30 mouse cellular contexts compared by ENCODE assay signal in genomic region chr6:114982671-114983070, GRCm38 (mm10). TPM values are rescaled to one million over a fixed set of nuclear protein-coding genes. Genes with fewer than 3 reads are reported as not detected.
DNase-seq lines count a peak whose midpoint lies in the region; ATAC-seq and TF ChIP-seq lines count a peak whose summit lies in the region.
"Had no signal": no experiment of that assay in that cellular context is flagged by ENCODE, and none has a peak within 500 bp of the region (broad histone marks: within the 10 kb centered on the region; RNA-seq: fewer than 3 reads in every experiment).

No protein-coding gene starts in this region.

- no peaks in the 10 kb centered on the region for H3K9me3 ChIP-seq in kidney, postnatal 0 days (replicated peaks; ENCODE audit: low read length)
- H3K9me3 ChIP-seq in kidney, embryonic 16.5 days (ENCODE audit: low read length): no peaks in the 10 kb centered on the region
- no peaks in the 10 kb centered on the region for H3K9me3 ChIP-seq in intestine, embryonic 16.5 days (ENCODE audit: control insufficient read depth, low read length)
- H3K9me3 ChIP-seq in stomach, embryonic 15.5 days: no peaks in the 10 kb centered on the region
- H3K9me3 ChIP-seq: embryonic facial prominence, embryonic 10.5 days; embryonic facial prominence, embryonic 13.5 days; forebrain, embryonic 12.5 days; forebrain, embryonic 15.5 days; G1E; heart, embryonic 12.5 days; heart, embryonic 15.5 days; hindbrain, embryonic 10.5 days; hindbrain, embryonic 13.5 days had no signal

- DNase-seq in kidney, postnatal 0 days (ENCODE audit: low spot score): no peak
- DNase-seq in layer of hippocampus, postnatal 14 days (ENCODE audit: low spot score in 2 of 2): no peak
- DNase-seq in embryo, embryonic 10.5 days (ENCODE audit: low spot score): no peak
- DNase-seq: adrenal gland, postnatal 10 days; adrenal gland, postnatal 36 days; B cell, adult 2 months; cerebellum, adult 2 months; cerebellum, adult 9-11 months; cerebellum, postnatal 25 days; embryo, embryonic 11 days; gastrocnemius, postnatal 25 days; heart, adult 18-20 months; heart, postnatal 10 days; heart, postnatal 36 days had no signal

- no peak for ATAC-seq in kidney, postnatal 0 days (replicated peaks; ENCODE audit: low FRiP score, low read depth)
- ATAC-seq in kidney, embryonic 16.5 days (ENCODE audit: low FRiP score, low TSS enrichment): no peak
- ATAC-seq in intestine, embryonic 16.5 days: peak; percentile 71; the same call in 1 of the 2 replicates
- ATAC-seq in stomach, embryonic 15.5 days (ENCODE audit: insufficient read depth, low FRiP score, low read depth): peak; percentile 76; the same call in 1 of the 2 replicates
- ATAC-seq: forebrain, embryonic 15.5 days; hindbrain, embryonic 16.5 days had no signal

- no peaks in the 10 kb centered on the region for H3K36me3 ChIP-seq in kidney, postnatal 0 days (ENCODE audit: insufficient read depth, low read length)
- no peaks in the 10 kb centered on the region for H3K36me3 ChIP-seq in kidney, embryonic 16.5 days (ENCODE audit: insufficient read depth, low read length)
- H3K36me3 ChIP-seq in intestine, embryonic 16.5 days (ENCODE audit: control insufficient read depth, insufficient read depth, low read length): no peaks in the 10 kb centered on the region
- H3K36me3 ChIP-seq in stomach, embryonic 15.5 days: no peaks in the 10 kb centered on the region
- H3K36me3 ChIP-seq: embryonic facial prominence, embryonic 10.5 days; embryonic facial prominence, embryonic 13.5 days; forebrain, embryonic 12.5 days; forebrain, embryonic 15.5 days; G1E; heart, embryonic 12.5 days; heart, embryonic 15.5 days; hindbrain, embryonic 10.5 days; hindbrain, embryonic 13.5 days had no signal

- H3K4me1 ChIP-seq in kidney, postnatal 0 days (replicated peaks; ENCODE audit: insufficient read depth, low read length): no peaks in the 10 kb centered on the region
- H3K4me1 ChIP-seq in kidney, embryonic 16.5 days (ENCODE audit: insufficient read depth, low read length): no peaks in the 10 kb centered on the region
- H3K4me1 ChIP-seq in intestine, embryonic 16.5 days (ENCODE audit: control insufficient read depth, insufficient read depth, low read length): no peaks in the 10 kb centered on the region
- no peaks in the 10 kb centered on the region for H3K4me1 ChIP-seq in stomach, embryonic 15.5 days
- H3K4me1 ChIP-seq: forebrain, embryonic 12.5 days; forebrain, embryonic 15.5 days; heart, embryonic 12.5 days; heart, embryonic 15.5 days; hindbrain, embryonic 10.5 days; hindbrain, embryonic 13.5 days had no signal

- no peak for TF ChIP-seq CTCF in kidney, postnatal 0 days (IDR thresholded peaks at IDR 0.05; ENCODE audit: low read depth)

- WGBS in kidney, postnatal 0 days: 55% methylated on average over 7 of the region's 7 CpGs
- 68% methylated on average over 7 of the region's 7 CpGs for WGBS in kidney, embryonic 16.5 days
- WGBS in intestine, embryonic 16.5 days: 51% methylated on average over 7 of the region's 7 CpGs
- WGBS in stomach, embryonic 15.5 days: 59% methylated on average over 7 of the region's 7 CpGs

- H3K4me2 ChIP-seq in kidney, postnatal 0 days (ENCODE audit: low read length): no peak overlapping the region
- no peak overlapping the region for H3K4me2 ChIP-seq in kidney, embryonic 16.5 days (replicated peaks; ENCODE audit: low read depth, low read length)
- H3K4me2 ChIP-seq in intestine, embryonic 16.5 days (ENCODE audit: low read depth, low read length): no peak overlapping the region
- no peak overlapping the region for H3K4me2 ChIP-seq in stomach, embryonic 15.5 days
- H3K4me2 ChIP-seq: embryonic facial prominence, embryonic 13.5 days; forebrain, embryonic 12.5 days; forebrain, embryonic 15.5 days; heart, embryonic 12.5 days; heart, embryonic 15.5 days; hindbrain, embryonic 13.5 days had no signal

- no peaks in the 10 kb centered on the region for H3K27me3 ChIP-seq in kidney, postnatal 0 days (ENCODE audit: insufficient read depth, low read length)
- H3K27me3 ChIP-seq in kidney, embryonic 16.5 days (ENCODE audit: insufficient read depth, low read length): no peaks in the 10 kb centered on the region
- H3K27me3 ChIP-seq in intestine, embryonic 16.5 days (replicated peaks; ENCODE audit: control insufficient read depth, insufficient read depth, low read length): no peaks in the 10 kb centered on the region
- H3K27me3 ChIP-seq in stomach, embryonic 15.5 days (replicated peaks): no peaks in the 10 kb centered on the region
- H3K27me3 ChIP-seq: CH12.LX; embryonic facial prominence, embryonic 13.5 days; forebrain, embryonic 12.5 days; forebrain, embryonic 15.5 days; heart, embryonic 15.5 days; hindbrain, embryonic 13.5 days; Patski had no signal

- 0 out of 2 replicates have a peak overlapping the region, but pooled peaks have one; percentile 31 for H3K27ac ChIP-seq in kidney, postnatal 0 days
- H3K27ac ChIP-seq in kidney, embryonic 16.5 days (ENCODE audit: low read length): no peak overlapping the region
- no peak overlapping the region for H3K27ac ChIP-seq in intestine, embryonic 16.5 days (ENCODE audit: low read length)
- no peak overlapping the region for H3K27ac ChIP-seq in stomach, embryonic 15.5 days
- H3K27ac ChIP-seq: embryonic facial prominence, embryonic 10.5 days; embryonic facial prominence, embryonic 13.5 days; forebrain, embryonic 12.5 days; forebrain, embryonic 15.5 days; heart, embryonic 15.5 days; hindbrain, embryonic 10.5 days; hindbrain, embryonic 13.5 days had no signal

- no peak overlapping the region for H3K9ac ChIP-seq in kidney, postnatal 0 days (ENCODE audit: low read depth, low read length)
- no peak overlapping the region for H3K9ac ChIP-seq in kidney, embryonic 16.5 days (replicated peaks; ENCODE audit: low read length)
- H3K9ac ChIP-seq in intestine, embryonic 16.5 days (ENCODE audit: low read depth, low read length): no peak overlapping the region
- no peak overlapping the region for H3K9ac ChIP-seq in stomach, embryonic 15.5 days
- H3K9ac ChIP-seq: embryonic facial prominence, embryonic 13.5 days; forebrain, embryonic 12.5 days; forebrain, embryonic 15.5 days; heart, embryonic 12.5 days; heart, embryonic 15.5 days; hindbrain, embryonic 13.5 days had no signal

- no peak overlapping the region for H3K4me3 ChIP-seq in kidney, postnatal 0 days (replicated peaks; ENCODE audit: low read depth, low read length)
- no peak overlapping the region for H3K4me3 ChIP-seq in kidney, embryonic 16.5 days (ENCODE audit: low read length)
- no peak overlapping the region for H3K4me3 ChIP-seq in intestine, embryonic 16.5 days (ENCODE audit: low read length)
- H3K4me3 ChIP-seq in stomach, embryonic 15.5 days (replicated peaks): no peak overlapping the region
- H3K4me3 ChIP-seq: embryonic facial prominence, embryonic 10.5 days; embryonic facial prominence, embryonic 13.5 days; erythroblast, embryonic 14.5 days; forebrain, embryonic 12.5 days; forebrain, embryonic 15.5 days; heart, embryonic 12.5 days; heart, embryonic 15.5 days; hindbrain, embryonic 10.5 days; hindbrain, embryonic 13.5 days had no signal

RNA-seq across cellular contexts. Expression of gene Vgll4, which starts 12.9 kb away (rescaled TPM):
- 97.2 and 99.7 TPM in 2 replicates for polyA plus RNA-seq in kidney, postnatal 0 days (2015; fragmentation: Nextera tagmentation; extraction: Ambion mirVana)
- 114 and 123 TPM in 2 replicates for polyA plus RNA-seq in kidney, embryonic 16.5 days (2015; fragmentation: Nextera tagmentation; extraction: Ambion mirVana)
- polyA plus RNA-seq in intestine, embryonic 16.5 days (2015; fragmentation: Nextera tagmentation; extraction: Ambion mirVana): 66.1 and 75.7 TPM in 2 replicates
- 80.5 and 87.0 TPM in 2 replicates for polyA plus RNA-seq in stomach, embryonic 15.5 days (2015; fragmentation: Nextera tagmentation; extraction: Ambion mirVana)
- total RNA-seq in layer of hippocampus, postnatal 14 days (2021): 10 to 100 TPM; 33.3 to 36.2 TPM

RNA-seq across cellular contexts. Expression of gene Tamm41, which starts 55.0 kb away (rescaled TPM):
- polyA plus RNA-seq in kidney, postnatal 0 days (2015; fragmentation: Nextera tagmentation; extraction: Ambion mirVana): 52.3 and 58.3 TPM in 2 replicates
- 64.9 and 68.7 TPM in 2 replicates for polyA plus RNA-seq in kidney, embryonic 16.5 days (2015; fragmentation: Nextera tagmentation; extraction: Ambion mirVana)
- 58.7 and 66.8 TPM in 2 replicates for polyA plus RNA-seq in intestine, embryonic 16.5 days (2015; fragmentation: Nextera tagmentation; extraction: Ambion mirVana)
- polyA plus RNA-seq in stomach, embryonic 15.5 days (2015; fragmentation: Nextera tagmentation; extraction: Ambion mirVana): 52.6 and 54.9 TPM in 2 replicates
- total RNA-seq in layer of hippocampus, postnatal 14 days (2021): 10 to 100 TPM; 19.9 to 21.2 TPM

Comparison
In these comparisons a context has a peak if more than half of its experiments do, and no peak if none do; other contexts are left out.
1. ATAC-seq: peak in intestine, embryonic 16.5 days (single experiment) and stomach, embryonic 15.5 days (single experiment); none in kidney, postnatal 0 days (single experiment) and kidney, embryonic 16.5 days (single experiment).